Mouse (Mus musculus) embryonic facial prominence, embryonic 10.5 days (tissue): ENCODE data around the gene Otor. TPM values are rescaled to one million over a fixed set of nuclear protein-coding genes. Genes with fewer than 3 reads are reported as not detected.

ENCODE experiments used
- DNase-seq: peaks from one replicate; pipeline ENCODE4 v3.0.0-alpha.2; 2017; ENCODE audit warnings: low spot score
- H3K27ac ChIP-seq: fragments of 300-500 bp; sonication (generic); replicated peaks from 2 replicates; pipeline ENCODE4 v1.5.1; 2016; ENCODE audit warnings: mild to moderate bottlenecking
- H3K27me3 ChIP-seq: fragments of 300-500 bp; sonication (generic); replicated peaks from 2 replicates; pipeline ENCODE4 v1.6.1; 2016; ENCODE audit warnings: low read depth, mild to moderate bottlenecking; ENCODE audit not compliant: poor library complexity, severe bottlenecking
- H3K36me3 ChIP-seq: fragments of 300-500 bp; sonication (generic); replicated peaks from 2 replicates; pipeline ENCODE4 v1.6.1; 2016; ENCODE audit warnings: mild to moderate bottlenecking, moderate library complexity
- H3K4me1 ChIP-seq: fragments of 300-500 bp; sonication (generic); 2 replicates; pipeline ENCODE4 v1.6.1; 2016
- H3K4me3 ChIP-seq: fragments of 300-500 bp; sonication (generic); 2 replicates; pipeline ENCODE4 v1.5.1; 2016; ENCODE audit warnings: mild to moderate bottlenecking, moderate library complexity
- H3K9me3 ChIP-seq: fragments of 300-500 bp; sonication (generic); 2 replicates; pipeline ENCODE4 v1.6.1; 2016; ENCODE audit warnings: mild to moderate bottlenecking
- WGBS: fragments of 180-500 bp; shearing (Covaris S2); methylation state at CpG from one replicate; pipeline ENCODE4 v1.1.7; 2016; 5-methylcytosine and 5-hydroxymethylcytosine counted together
- polyA plus RNA-seq: library from polyadenylated mRNA; unstranded; fragments of >200 nt; fragmentation: Nextera tagmentation; extraction: Ambion mirVana; gene quantifications from 2 replicates; pipeline ENCODE4 v1.2.1, GENCODE M21; 2016

Otor gene
- 0.64 and 3.8 TPM in 2 replicates for polyA plus RNA-seq

DNA sequence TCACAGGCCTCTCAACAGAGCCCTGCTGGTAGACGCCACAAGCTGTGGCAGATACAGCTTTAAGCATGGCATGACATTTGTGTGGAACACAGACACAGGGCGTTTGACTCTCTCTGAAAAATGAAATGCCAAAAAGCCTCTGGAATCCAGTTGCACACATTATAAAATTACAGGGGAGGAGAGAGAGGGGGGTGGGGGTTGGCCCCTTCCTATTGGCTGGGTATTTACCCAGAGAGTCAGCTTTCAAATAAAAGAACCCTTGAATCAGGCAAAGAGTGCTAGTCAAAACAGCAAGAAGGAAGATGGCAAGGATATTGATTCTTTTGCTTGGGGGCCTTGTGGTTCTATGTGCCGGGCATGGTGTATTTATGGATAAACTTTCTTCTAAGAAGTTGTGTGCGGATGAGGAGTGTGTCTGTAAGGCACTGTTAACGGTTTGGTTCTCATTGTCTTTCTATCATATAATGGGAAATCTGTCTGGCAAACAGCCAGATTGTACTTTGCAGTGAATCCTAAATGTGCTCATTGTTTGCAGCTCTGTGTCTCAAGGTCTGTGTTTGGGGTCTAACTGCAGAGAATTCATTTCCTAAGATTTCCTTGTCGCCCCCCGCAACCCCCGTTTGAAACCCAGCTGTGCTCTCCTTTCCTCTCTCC lies at the start of gene Otor:
TSS of gene Otor (plus strand) at position 276 of the 654 bp plus-strand sequence.
- H3K4me1 ChIP-seq, result peaks cover 21% of the 10 kb centered on the region
- H3K4me3 ChIP-seq, result no peak within 1 kb of the TSS
- 72% methylated on average over 8 of the region's 8 CpGs for WGBS
- peak within 1 kb of the TSS; percentile 30; the same call in 1 of the 2 replicates for H3K27ac ChIP-seq
- peak; percentile 39 for DNase-seq
- H3K36me3 ChIP-seq, result no peaks in the 10 kb centered on the region
- H3K27me3 ChIP-seq, result no peaks in the 10 kb centered on the region
- no peaks in the 10 kb centered on the region for H3K9me3 ChIP-seq

- no peak for DNase-seq
Measured at GRCm38 (mm10) chr2:143031283-143031682, 47.0 kb upstream of the Otor start.

DNA sequence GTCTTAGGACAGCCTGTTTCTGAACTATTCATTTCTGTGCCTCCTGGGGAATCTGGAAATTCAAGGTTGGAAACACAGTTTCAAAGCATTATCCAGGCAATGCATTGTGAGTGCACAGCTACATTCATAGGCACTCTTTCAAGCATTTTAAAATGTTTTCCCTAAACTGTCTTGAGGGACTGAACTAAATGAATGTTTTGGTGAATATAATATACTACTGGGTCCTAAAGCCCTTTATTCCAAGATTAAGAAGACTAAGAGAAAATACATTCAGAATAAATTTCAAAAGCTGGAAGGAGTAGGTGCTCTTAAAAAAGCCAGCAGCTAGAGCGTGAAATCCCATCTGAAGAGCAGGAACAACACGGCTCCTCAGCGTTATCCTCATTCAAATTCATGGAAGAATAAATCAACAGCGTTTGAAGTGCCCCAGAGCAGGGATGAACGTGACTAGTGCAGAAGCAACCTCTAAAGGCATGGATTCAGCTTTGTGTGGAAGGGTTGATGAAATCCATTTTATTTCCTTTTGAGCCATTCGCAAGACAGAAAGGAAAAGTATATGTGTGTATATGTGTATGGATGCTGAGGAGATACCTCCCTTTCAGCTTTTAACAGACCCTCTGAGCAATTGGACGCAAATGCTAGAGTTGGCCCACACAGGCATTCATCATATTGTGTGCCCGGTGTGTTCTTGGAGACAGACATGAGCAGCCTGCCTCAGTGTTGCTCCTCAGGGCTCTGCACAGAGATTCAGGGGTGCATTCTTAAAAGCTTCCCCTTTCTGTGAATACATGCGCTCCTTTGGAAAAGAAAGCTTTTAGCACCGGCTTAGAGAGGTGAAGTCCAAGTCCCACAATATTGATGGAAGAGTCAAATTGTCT lies 45.7 kb upstream of the Otor start:
- H3K9me3 ChIP-seq, result no peaks in the 10 kb centered on the region
- WGBS, result 77% methylated on average over 10 of the region's 10 CpGs
- no peaks in the 10 kb centered on the region for H3K4me1 ChIP-seq
- no peak overlapping the region for H3K4me3 ChIP-seq
- H3K27ac ChIP-seq, result no peak overlapping the region
- H3K27me3 ChIP-seq, result no peaks in the 10 kb centered on the region
- DNase-seq, result no peak
- H3K36me3 ChIP-seq, result no peaks in the 10 kb centered on the region

More at GRCm38 (mm10) chr2:143031283-143031682, 47.0 kb upstream of the Otor start:
- Histone ChIP-seq H3K4me3 (no peak overlapping the region), H3K36me3 (no peaks in the 10 kb centered on the region), H3K4me1 (no peaks in the 10 kb centered on the region), H3K27ac (no peak overlapping the region), H3K27me3 (no peaks in the 10 kb centered on the region), H3K9me3 (no peaks in the 10 kb centered on the region)
- WGBS, result 89% methylated on average over 1 of the region's 1 CpGs

- DNase-seq, result no peak
- WGBS, result 93% methylated on average over 7 of the region's 7 CpGs
- no peak overlapping the region for H3K4me3 ChIP-seq
- H3K9me3 ChIP-seq, result no peaks in the 10 kb centered on the region
- H3K27ac ChIP-seq, result no peak overlapping the region
- H3K4me1 ChIP-seq, result no peaks in the 10 kb centered on the region
- H3K27me3 ChIP-seq, result no peaks in the 10 kb centered on the region
- no peaks in the 10 kb centered on the region for H3K36me3 ChIP-seq
Measured at GRCm38 (mm10) chr2:143034350-143035085, 43.8 kb upstream of the Otor start.

DNA sequence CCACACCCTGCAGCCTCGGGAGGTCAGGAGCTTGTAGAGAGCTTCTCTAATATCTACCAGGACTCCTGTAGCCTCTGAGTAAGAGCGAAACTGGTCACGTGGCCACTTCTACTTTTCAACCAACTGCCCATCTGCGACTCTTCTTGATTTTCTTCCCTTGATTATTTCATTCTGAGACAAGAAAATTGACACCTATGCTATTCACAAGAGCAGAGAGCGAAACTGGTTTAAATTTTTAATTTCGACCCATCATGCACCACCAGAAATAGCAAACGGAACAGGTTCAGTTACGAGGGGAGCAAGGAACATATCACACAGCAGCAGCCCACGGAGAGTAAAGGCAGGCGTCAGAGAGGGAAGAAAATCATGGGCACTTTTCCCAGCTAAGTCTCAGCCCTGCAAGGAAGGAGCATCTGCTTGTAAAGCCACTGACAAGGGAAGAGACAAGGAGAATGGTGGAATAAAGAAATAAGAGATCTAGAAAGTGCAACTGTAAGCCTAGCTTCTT lies 43.1 kb upstream of the Otor start:
- Histone ChIP-seq H3K4me1 (no peaks in the 10 kb centered on the region), H3K27me3 (no peaks in the 10 kb centered on the region), H3K4me3 (no peak overlapping the region), H3K9me3 (no peaks in the 10 kb centered on the region), H3K36me3 (no peaks in the 10 kb centered on the region), H3K27ac (no peak overlapping the region)
- WGBS, result 84% methylated on average over 10 of the region's 10 CpGs
- no peak for DNase-seq

DNA sequence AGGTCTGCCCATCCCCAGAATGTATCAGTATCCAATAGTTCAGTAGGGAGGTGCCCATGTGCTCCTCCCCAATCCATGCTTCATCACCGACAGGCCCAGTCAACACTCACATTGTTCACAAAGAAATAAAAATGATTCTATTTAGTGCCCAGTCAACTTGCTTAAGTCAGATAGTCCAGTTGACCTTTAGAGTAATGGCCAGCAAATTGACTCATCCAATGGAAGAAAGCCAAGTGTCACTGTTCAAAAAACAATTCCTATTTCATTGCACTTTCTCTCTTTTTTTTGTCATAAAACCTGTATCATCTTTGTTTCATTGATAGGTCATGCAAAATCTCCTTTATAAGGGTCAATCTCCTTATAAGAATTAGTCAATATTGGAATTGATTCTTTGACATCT lies 36.7 kb upstream of the Otor start:
- Histone ChIP-seq H3K27ac (no peak overlapping the region), H3K4me3 (no peak overlapping the region), H3K36me3 (no peaks in the 10 kb centered on the region), H3K27me3 (no peaks in the 10 kb centered on the region), H3K9me3 (no peaks in the 10 kb centered on the region), H3K4me1 (no peaks in the 10 kb centered on the region)
- DNase-seq, result no peak
- WGBS, result 96% methylated on average over 1 of the region's 1 CpGs

GRCm38 (mm10) chr2:143055251-143055650 lies 23.0 kb upstream of the Otor start:
- Histone ChIP-seq H3K4me3 (no peak overlapping the region), H3K27ac (no peak overlapping the region), H3K9me3 (no peaks in the 10 kb centered on the region), H3K27me3 (no peaks in the 10 kb centered on the region), H3K36me3 (no peaks in the 10 kb centered on the region), H3K4me1 (no peaks in the 10 kb centered on the region)
- no peak for DNase-seq

DNA sequence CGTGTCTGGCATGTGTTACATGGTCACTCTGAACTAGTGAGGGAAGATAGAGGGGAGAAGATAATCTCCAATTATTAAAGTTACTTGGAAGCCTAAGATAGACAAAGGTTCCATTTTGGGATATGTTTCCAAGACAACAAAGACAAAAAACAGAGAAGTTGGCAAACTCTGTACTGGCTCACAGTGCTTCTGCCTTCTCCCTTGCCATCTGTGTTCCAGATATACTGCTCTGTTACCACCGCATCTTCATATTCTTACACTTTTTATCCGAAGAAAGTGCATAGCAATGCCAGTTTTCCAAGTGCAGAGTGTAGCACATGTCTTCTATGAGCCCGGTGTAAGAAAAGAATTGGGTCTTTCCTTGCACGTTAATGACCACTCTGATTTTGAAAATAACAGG lies 21.5 kb upstream of the Otor start:
- Histone ChIP-seq H3K4me3 (no peak overlapping the region), H3K27me3 (0 out of 2 replicates have a peak, but pooled peaks cover 4% of the 10 kb centered on the region)
- 80% methylated on average over 5 of the region's 5 CpGs for WGBS

GRCm38 (mm10) chr2:143062432-143062811 lies 15.9 kb upstream of the Otor start:
- Histone ChIP-seq H3K27ac (peak overlapping the region; percentile 91), H3K4me3 (peak overlapping the region; percentile 84), H3K4me1 (peaks cover 5% of the 10 kb centered on the region), H3K9me3 (no peaks in the 10 kb centered on the region), H3K27me3 (0 out of 2 replicates have a peak, but pooled peaks cover 4% of the 10 kb centered on the region), H3K36me3 (peaks cover 30% of the 10 kb centered on the region)
- DNase-seq, result no peak
- WGBS, result 43% methylated on average over 6 of the region's 6 CpGs

More for the DNA sequence above, 21.5 kb upstream of the Otor start:
- H3K9me3 ChIP-seq, result no peaks in the 10 kb centered on the region
- no peak overlapping the region for H3K27ac ChIP-seq
- no peaks in the 10 kb centered on the region for H3K4me1 ChIP-seq
- no peak for DNase-seq
- H3K36me3 ChIP-seq, result no peaks in the 10 kb centered on the region

GRCm38 (mm10) chr2:143062812-143063792 lies 15.2 kb upstream of the Otor start, which contains the start of gene Snrpb2:
TSS of gene Snrpb2 (plus strand) at chr2:143063039.
- WGBS, result 1% methylated on average over 55 of the region's 55 CpGs
- peak; percentile 93 for DNase-seq
- H3K4me1 ChIP-seq, result peaks cover 5% of the 10 kb centered on the region
- H3K27me3 ChIP-seq, result 0 out of 2 replicates have a peak, but pooled peaks cover 4% of the 10 kb centered on the region
- no peaks in the 10 kb centered on the region for H3K9me3 ChIP-seq
- peak within 1 kb of the TSS; percentile 84 for H3K4me3 ChIP-seq
- peaks cover 36% of the 10 kb centered on the region for H3K36me3 ChIP-seq
- H3K27ac ChIP-seq, result peak within 1 kb of the TSS; percentile 91

DNA sequence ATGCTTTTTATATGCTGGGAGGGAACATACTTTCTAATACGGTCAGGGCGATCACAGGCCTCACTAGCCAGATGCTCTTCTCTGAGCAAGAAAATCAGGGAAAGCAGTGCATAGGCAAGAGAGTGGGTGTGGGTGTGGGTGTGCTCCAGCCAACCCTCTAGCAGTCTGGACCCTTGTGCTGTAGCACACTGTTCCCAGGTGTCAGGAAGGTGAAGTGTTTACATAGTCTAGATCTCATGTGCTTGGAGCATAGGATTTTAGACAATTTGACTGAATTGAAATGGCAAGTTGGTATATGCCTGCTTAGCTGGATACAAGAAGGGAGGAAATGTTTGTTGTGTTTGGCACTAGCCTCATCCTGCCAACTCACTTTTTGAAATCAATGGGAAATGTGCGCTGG lies 12.4 kb upstream of the Otor start:
- Histone ChIP-seq H3K36me3 (peaks cover 65% of the 10 kb centered on the region), H3K4me3 (no peak overlapping the region), H3K4me1 (peaks cover 5% of the 10 kb centered on the region), H3K9me3 (no peaks in the 10 kb centered on the region), H3K27ac (no peak overlapping the region), H3K27me3 (0 out of 2 replicates have a peak, but pooled peaks cover 4% of the 10 kb centered on the region)
- WGBS, result 94% methylated on average over 3 of the region's 3 CpGs
- no peak for DNase-seq
